Mouse (Mus musculus): Measurements from ENCODE around the gene E130114P18Rik. TPM values are rescaled to one million over a fixed set of nuclear protein-coding genes. Genes with fewer than 3 reads are reported as not detected.
A peak's percentile ranks its signal among the peaks of the same experiment; 100 is the strongest.

Gene E130114P18Rik
- polyA plus RNA-seq, 1 experiment from 2014 or later = 0.60 TPM

DNA sequence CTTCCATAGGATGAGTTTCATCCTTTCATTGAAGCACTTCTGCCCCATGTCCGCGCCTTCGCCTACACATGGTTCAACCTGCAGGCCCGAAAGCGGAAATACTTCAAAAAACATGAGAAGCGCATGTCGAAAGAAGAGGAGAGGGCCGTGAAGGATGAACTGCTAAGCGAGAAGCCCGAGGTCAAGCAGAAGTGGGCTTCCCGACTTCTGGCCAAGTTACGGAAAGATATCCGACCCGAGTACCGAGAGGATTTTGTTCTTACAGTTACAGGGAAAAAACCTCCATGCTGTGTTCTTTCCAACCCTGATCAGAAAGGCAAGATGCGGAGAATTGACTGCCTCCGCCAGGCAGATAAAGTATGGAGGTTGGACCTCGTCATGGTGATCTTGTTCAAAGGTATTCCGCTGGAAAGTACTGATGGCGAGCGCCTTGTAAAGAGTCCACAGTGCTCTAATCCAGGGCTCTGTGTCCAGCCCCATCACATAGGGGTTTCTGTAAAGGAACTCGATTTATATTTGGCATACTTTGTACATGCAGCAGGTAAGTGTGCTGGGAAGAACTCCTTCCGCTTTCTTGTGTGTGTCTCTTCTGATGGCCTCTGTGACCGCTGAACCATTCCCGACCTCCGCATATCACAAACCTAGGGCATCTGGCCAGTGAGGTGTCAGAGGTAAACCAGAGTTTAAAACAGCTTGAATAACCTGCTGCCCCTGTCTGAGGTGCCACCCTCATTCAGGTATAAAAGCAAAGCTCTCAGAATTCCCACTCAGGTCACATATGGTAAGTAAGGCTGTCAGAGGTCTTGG lies 5.4 kb upstream of the E130114P18Rik start:
- Histone ChIP-seq H3K27me3 (replicated peaks; ENCODE audit: control insufficient read depth, insufficient read depth, low read length) (peaks cover 21% of the 10 kb centered on the region), H3K4me3 (ENCODE audit: low read depth, low read length) (no peak overlapping the region), H3K9ac (ENCODE audit: low read depth, low read length) (no peak overlapping the region), H3K36me3 (ENCODE audit: control insufficient read depth, insufficient read depth, low read length) (no peaks in the 10 kb centered on the region; the same call in 1 of the 2 replicates), H3K4me2 (no peak overlapping the region), H3K27ac (ENCODE audit: low read depth, low read length) (no peak overlapping the region), H3K9me3 (ENCODE audit: control insufficient read depth, low read length) (no peaks in the 10 kb centered on the region), H3K4me1 (replicated peaks; ENCODE audit: control insufficient read depth, insufficient read depth, low read length) (no peaks in the 10 kb centered on the region)
- WGBS = 92% methylated on average over 26 of the region's 26 CpGs
- no peak for ATAC-seq (replicated peaks; ENCODE audit: low FRiP score)
- no peak for DNase-seq (ENCODE audit: low spot score)

DNA sequence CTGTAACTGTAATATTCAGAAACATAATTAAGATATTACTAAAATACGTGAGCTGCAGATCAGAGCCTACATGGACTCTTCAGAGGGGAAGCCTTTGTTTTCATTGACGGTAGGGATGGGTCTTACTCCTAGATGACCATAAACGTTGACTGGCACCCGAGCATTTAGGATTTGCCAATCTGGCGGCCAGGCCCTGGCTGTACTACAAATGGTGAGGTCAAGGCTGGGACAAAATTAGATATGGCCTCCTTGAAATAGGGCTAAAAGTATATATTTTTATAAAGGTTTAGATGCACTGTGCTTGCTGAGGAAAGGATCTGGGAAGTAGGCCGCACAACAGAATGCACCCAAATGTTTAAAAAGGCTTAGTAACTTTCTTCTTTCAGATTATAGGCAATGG lies 4.6 kb upstream of the E130114P18Rik start:
- 89% methylated on average over 6 of the region's 6 CpGs for WGBS
- no peak for ATAC-seq (replicated peaks; ENCODE audit: low FRiP score)

DNA sequence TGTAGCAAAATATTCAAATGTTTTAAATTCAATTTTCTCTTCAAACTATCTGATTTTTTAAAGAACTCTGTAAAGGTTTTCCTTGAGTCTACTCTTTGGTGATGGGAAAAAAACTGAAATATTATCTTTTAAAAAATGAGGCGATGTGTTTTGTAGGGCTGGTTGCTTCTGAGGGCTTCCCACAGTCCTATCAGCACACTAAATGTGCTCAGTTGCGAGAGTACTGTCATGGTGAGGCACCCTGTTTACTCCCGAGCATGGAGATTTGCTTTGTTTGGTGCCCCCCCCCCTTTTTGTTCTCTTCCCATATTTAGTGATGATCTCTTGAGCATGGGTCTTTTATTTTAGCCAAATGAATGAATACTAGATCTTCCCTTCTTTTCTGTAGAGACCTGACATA lies 4.2 kb upstream of the E130114P18Rik start:
- Histone ChIP-seq H3K27me3 (replicated peaks; ENCODE audit: control insufficient read depth, insufficient read depth, low read length) (peaks cover 33% of the 10 kb centered on the region), H3K27ac (ENCODE audit: low read depth, low read length) (no peak overlapping the region), H3K9me3 (ENCODE audit: control insufficient read depth, low read length) (no peaks in the 10 kb centered on the region), H3K9ac (ENCODE audit: low read depth, low read length) (no peak overlapping the region), H3K36me3 (ENCODE audit: control insufficient read depth, insufficient read depth, low read length) (no peaks in the 10 kb centered on the region), H3K4me3 (ENCODE audit: low read depth, low read length) (no peak overlapping the region), H3K4me1 (replicated peaks; ENCODE audit: control insufficient read depth, insufficient read depth, low read length) (no peaks in the 10 kb centered on the region; the same call in 1 of the 2 replicates), H3K4me2 (no peak overlapping the region)
- whole genome bisulfite sequencing = 77% methylated on average over 3 of the region's 3 CpGs
- DNase-seq (ENCODE audit: low spot score) = no peak
- ATAC-seq (replicated peaks; ENCODE audit: low FRiP score) = no peak

More for the DNA sequence above, 4.6 kb upstream of the E130114P18Rik start:
- no peaks in the 10 kb centered on the region for H3K9me3 ChIP-seq (ENCODE audit: control insufficient read depth, low read length)
- no peaks in the 10 kb centered on the region for H3K4me1 ChIP-seq (replicated peaks; ENCODE audit: control insufficient read depth, insufficient read depth, low read length)
- no peak overlapping the region for H3K27ac ChIP-seq (ENCODE audit: low read depth, low read length)
- H3K27me3 ChIP-seq (replicated peaks; ENCODE audit: control insufficient read depth, insufficient read depth, low read length) = peaks cover 29% of the 10 kb centered on the region
- no peak overlapping the region for H3K4me2 ChIP-seq
- H3K4me3 ChIP-seq (ENCODE audit: low read depth, low read length) = no peak overlapping the region
- no peak for DNase-seq (ENCODE audit: low spot score)
- no peak overlapping the region for H3K9ac ChIP-seq (ENCODE audit: low read depth, low read length)
- no peaks in the 10 kb centered on the region; the same call in 1 of the 2 replicates for H3K36me3 ChIP-seq (ENCODE audit: control insufficient read depth, insufficient read depth, low read length)

DNA sequence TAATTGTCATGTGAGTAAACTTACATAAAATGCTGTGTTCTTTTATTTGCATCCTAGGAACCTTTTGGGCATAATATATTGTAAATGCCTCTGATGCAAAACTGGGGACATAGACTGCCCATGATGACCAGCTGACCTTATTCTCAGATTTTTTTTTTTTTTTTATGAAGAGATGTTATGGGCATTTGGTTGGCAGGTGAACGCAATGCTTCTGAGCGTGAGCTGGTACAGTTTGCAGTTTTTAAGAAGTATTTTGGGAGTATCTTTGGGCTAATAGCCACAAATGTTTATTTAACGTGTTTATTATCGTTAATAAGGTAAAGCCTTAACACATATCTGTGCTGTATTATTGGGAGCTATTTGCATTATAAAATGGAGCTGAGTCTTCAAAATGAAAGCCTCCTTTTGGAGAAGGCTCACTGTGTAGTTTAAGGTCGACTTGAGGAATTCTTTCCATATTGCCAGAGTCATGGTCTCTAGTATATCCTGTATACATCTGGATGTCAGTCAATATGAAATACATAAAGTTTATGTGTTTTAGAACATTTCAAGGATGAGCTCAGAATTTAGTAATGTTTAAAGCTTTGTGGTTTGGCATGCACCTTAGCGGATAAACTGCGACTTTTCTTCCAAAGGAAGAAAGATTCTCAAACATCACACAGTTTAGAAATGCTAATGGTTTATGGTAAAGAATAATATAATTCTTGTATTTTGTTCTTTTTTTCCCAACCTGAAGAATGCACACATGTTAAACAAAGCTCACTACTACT lies 3.0 kb upstream of the E130114P18Rik start:
- Histone ChIP-seq H3K4me1 (replicated peaks; ENCODE audit: control insufficient read depth, insufficient read depth, low read length) (no peaks in the 10 kb centered on the region; the same call in 1 of the 2 replicates), H3K4me3 (ENCODE audit: low read depth, low read length) (no peak overlapping the region), H3K9me3 (ENCODE audit: control insufficient read depth, low read length) (no peaks in the 10 kb centered on the region), H3K4me2 (no peak overlapping the region), H3K36me3 (ENCODE audit: control insufficient read depth, insufficient read depth, low read length) (no peaks in the 10 kb centered on the region), H3K27me3 (replicated peaks; ENCODE audit: control insufficient read depth, insufficient read depth, low read length) (peaks cover 45% of the 10 kb centered on the region), H3K27ac (ENCODE audit: low read depth, low read length) (no peak overlapping the region), H3K9ac (ENCODE audit: low read depth, low read length) (no peak overlapping the region)
- ATAC-seq (replicated peaks; ENCODE audit: low FRiP score) (no peak), DNase-seq (ENCODE audit: low spot score) (no peak)
- WGBS = 82% methylated on average over 7 of the region's 7 CpGs

DNA sequence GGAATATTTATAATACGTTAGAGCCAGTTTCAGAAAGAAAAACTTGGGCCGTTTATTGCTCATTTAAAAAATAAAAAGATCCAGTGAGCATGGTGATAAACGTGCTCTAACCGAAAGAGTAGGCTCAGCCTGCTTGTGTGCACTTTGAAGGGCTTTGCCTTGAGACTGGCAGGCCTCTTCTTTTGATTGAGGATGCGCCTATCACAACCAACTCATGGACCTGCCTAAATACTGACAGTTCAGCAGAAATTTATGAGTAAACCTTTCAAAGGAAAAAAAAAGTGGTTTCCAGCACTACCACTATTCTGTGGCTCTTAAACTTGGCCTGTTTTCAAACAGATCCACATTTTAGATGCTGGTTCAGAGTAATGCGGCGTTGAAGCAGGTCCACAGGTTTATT lies 2.1 kb upstream of the E130114P18Rik start:
- H3K9me3 ChIP-seq (ENCODE audit: control insufficient read depth, low read length) = no peaks in the 10 kb centered on the region
- H3K36me3 ChIP-seq (ENCODE audit: control insufficient read depth, insufficient read depth, low read length) = no peaks in the 10 kb centered on the region
- no peak overlapping the region for H3K27ac ChIP-seq (ENCODE audit: low read depth, low read length)
- no peak overlapping the region for H3K4me3 ChIP-seq (ENCODE audit: low read depth, low read length)
- ATAC-seq (replicated peaks; ENCODE audit: low FRiP score) = no peak
- H3K27me3 ChIP-seq (replicated peaks; ENCODE audit: control insufficient read depth, insufficient read depth, low read length) = peaks cover 51% of the 10 kb centered on the region
- WGBS = 63% methylated on average over 7 of the region's 7 CpGs
- DNase-seq (ENCODE audit: low spot score) = no peak
- no peak overlapping the region for H3K9ac ChIP-seq (ENCODE audit: low read depth, low read length)
- peak overlapping the region; percentile 86; the same call in 1 of the 2 replicates for H3K4me2 ChIP-seq
- H3K4me1 ChIP-seq (replicated peaks; ENCODE audit: control insufficient read depth, insufficient read depth, low read length) = peaks cover under 1% of the 10 kb centered on the region

DNA sequence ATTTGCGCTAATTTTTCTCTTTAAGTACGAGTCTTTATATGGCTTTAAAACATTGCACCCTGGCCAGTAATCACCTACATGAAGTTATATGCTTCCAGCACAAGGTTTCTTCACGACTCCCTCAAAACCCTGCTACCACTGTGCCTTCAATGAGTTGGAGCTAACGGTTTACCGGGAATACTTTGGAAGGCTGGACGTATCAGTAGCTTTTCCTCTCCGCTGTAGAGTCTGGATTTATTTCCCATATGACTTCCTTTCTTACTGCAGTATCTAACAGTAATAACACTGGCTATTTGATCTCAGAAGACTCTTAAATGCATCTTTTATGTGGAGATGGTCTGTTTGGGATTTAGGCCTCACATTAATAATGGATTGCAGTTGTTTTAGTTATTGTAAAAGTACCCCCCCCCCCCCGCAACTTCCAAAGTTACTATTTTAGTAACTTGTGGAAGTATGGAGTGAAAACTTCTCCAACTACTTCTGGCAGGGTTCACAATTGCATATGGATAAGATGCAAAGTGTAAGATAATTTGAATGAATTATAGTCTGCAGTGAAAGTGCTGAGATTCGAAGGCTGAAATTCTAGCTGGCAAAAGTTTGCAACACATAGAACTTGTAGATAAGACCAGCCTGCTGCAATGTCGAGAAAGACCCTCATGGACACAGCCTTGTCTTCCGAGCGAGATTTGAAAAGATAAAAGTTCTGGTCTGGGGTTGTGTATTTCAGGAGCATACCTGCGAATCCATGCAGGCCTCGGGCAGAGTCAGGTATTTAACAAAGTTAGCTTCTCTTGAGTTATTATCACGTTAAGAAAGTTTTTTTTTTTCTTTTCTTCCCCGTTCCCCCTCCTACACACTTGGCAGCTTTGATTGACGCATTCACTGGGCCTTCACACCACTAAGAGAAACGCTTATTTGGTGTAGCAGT lies 1.4 kb upstream of the E130114P18Rik start:
- H3K9ac ChIP-seq (ENCODE audit: low read depth, low read length) = peak overlapping the region; percentile 67
- DNase-seq (ENCODE audit: low spot score) (no peak), ATAC-seq (replicated peaks; ENCODE audit: low FRiP score) (no peak)
- peaks cover 5% of the 10 kb centered on the region for H3K4me1 ChIP-seq (replicated peaks; ENCODE audit: control insufficient read depth, insufficient read depth, low read length)
- peak overlapping the region; percentile 78; the same call in 1 of the 2 replicates for H3K27ac ChIP-seq (ENCODE audit: low read depth, low read length)
- peaks cover 57% of the 10 kb centered on the region for H3K27me3 ChIP-seq (replicated peaks; ENCODE audit: control insufficient read depth, insufficient read depth, low read length)
- H3K4me2 ChIP-seq = peak overlapping the region; percentile 86
- H3K4me3 ChIP-seq (ENCODE audit: low read depth, low read length) = peak overlapping the region; percentile 71
- no peaks in the 10 kb centered on the region for H3K36me3 ChIP-seq (ENCODE audit: control insufficient read depth, insufficient read depth, low read length)
- 21% methylated on average over 18 of the region's 18 CpGs for WGBS
- no peaks in the 10 kb centered on the region for H3K9me3 ChIP-seq (ENCODE audit: control insufficient read depth, low read length)

DNA sequence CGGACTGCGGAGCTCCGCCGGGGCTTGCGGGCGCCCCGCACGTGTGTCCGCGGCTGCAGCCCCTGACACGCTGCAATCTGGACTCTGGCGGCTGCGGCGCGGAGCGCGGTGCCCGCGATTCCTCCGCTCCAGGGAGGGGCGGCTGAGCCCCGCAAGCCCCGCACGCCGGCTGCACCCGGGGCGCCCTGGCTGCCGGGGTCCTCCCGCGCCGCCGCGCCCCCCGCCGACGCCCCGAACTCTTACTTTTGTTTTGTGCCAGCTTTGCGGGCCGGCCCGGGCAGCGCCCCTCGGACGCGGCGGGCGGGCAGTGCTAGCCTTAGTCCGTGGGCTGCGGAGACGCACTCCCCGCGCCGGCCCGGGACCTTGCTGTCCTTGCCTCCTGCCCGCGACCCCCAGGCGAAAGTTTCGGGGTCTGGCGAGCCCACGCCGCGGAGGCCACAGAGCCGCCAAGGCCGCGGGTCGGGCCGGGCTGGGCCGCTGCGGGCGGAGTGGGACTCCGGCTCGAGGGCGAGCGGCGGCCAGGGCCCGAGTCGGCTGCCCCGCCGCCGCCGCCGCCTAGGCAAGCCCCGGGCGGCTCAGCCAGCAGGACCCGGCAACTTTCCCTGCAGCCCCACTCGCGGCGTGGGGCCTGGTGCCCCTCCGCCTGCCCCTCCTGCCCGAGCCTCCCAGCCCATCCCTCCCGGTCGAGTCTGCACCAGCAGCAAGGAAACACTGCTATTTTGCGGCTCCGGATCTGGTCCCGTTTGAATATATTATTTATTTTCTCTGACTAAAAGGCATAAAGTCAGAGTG lies 529 bp upstream of the E130114P18Rik start:
- ATAC-seq (replicated peaks; ENCODE audit: low FRiP score) (no peak), DNase-seq (ENCODE audit: low spot score) (peak; percentile 56)
- Histone ChIP-seq H3K9me3 (ENCODE audit: control insufficient read depth, low read length) (no peaks in the 10 kb centered on the region), H3K27me3 (replicated peaks; ENCODE audit: control insufficient read depth, insufficient read depth, low read length) (peaks cover 64% of the 10 kb centered on the region), H3K4me1 (replicated peaks; ENCODE audit: control insufficient read depth, insufficient read depth, low read length) (peaks cover 10% of the 10 kb centered on the region), H3K36me3 (ENCODE audit: control insufficient read depth, insufficient read depth, low read length) (no peaks in the 10 kb centered on the region), H3K4me3 (ENCODE audit: low read depth, low read length) (peak overlapping the region; percentile 71), H3K9ac (ENCODE audit: low read depth, low read length) (peak overlapping the region; percentile 67), H3K4me2 (peak overlapping the region; percentile 86), H3K27ac (ENCODE audit: low read depth, low read length) (peak overlapping the region; percentile 78; the same call in 1 of the 2 replicates)
- WGBS = under 1% methylated on average over 91 of the region's 94 CpGs
